Mouse (Mus musculus) erythroblast, adult 5-6 weeks (primary cell): ENCODE results near the gene Plaur. TPM values are rescaled to one million over a fixed set of nuclear protein-coding genes. Genes with fewer than 3 reads are reported as not detected.

Experiments
- ATAC-seq: replicated peaks from 2 replicates; pipeline ENCODE4 v1.8.0; 2016; ENCODE audit warnings: moderate number of reproducible peaks, mild to moderate bottlenecking, moderate TSS enrichment, inconsistent platforms; ENCODE audit not compliant: poor library complexity, low FRiP score, severe bottlenecking
- total RNA-seq, 2 experiments: library from RNA; stranded (forward) in 1 of 2; stranded (reverse) in 1 of 2; fragments of 150-400 nt in 1 of 2; fragments of 200-764, 138-1000 nt in 1 of 2; gene quantifications; 2 replicates each; pipeline versions ENCODE4 v1.2.3 to v1.2.4; 2015 to 2017; ENCODE audit warnings: low replicate concordance in 2 of 2

The Plaur gene
- total RNA-seq (2015; ENCODE audit: low replicate concordance) (28.4 and 30.9 TPM in 2 replicates), total RNA-seq (2017; ENCODE audit: low replicate concordance) (19.4 and 34.9 TPM in 2 replicates)

DNA sequence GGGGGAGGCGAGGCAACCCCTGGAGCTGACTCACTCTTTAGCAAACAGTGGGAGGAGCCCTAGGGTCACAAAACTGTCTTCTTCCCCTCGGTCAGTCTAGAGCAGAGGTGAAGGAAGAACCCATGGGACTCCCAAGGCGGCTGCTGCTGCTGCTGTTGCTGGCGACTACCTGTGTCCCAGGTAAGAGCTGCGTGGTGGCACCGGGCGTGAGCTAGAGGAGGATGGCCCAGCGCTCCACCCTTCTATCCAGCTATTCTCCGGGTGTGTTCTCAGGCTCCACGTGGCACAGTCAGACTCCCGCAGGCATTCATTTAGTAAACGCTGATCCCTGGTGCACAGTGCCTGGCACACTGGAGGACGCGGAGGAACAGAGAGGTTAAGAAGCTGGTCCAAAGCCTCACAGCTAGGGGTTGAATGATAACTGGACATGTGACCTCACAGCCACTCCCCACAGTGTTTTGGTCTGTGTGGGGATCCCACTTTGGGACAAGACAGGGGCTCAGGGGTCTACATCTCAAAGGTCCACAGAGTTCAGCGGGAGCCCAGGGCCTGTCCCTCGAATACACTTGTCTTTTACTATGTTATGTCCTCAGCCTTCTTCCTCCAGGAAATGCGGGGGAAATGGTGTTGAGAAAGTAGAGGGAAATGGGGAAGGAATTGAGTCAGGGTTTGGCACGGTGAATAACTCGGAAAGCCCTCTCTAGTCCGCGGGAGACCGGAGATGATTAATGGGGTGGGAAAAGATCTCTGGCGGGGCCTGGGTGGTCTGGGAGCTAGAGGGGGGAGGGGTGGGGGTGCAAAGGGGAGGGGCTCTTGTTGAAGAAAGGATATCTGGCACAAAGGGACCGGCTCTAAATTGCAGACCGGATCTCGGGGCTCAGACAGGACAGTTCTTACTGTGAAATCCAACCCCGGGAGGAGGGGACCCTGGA, at the start of gene Plaur:
Gene Plaur, plus strand, starts transcription at position 97 of the 932 bp plus-strand sequence.
- ATAC-seq = no peak

DNA sequence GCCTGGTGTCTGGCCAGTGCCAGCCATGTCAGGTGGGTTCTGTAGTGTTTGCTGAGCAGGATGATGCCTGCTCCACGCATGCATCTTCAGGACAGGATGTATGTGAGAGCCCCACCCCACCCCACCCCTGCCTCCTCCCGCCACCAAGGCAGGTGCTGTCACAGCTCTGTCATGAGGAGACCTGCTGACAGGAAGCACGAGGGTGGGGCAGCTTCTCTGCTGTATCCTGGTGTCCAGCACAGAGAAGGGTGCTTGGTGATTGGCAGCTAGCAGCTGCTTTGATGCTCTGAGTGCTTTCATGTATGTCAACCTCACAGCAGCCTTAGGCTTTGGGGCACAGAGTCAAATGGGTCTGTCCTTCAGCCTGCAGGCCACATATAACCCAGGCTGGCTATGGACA, 48.7 kb upstream of the Plaur start:
- ATAC-seq = no peak

DNA sequence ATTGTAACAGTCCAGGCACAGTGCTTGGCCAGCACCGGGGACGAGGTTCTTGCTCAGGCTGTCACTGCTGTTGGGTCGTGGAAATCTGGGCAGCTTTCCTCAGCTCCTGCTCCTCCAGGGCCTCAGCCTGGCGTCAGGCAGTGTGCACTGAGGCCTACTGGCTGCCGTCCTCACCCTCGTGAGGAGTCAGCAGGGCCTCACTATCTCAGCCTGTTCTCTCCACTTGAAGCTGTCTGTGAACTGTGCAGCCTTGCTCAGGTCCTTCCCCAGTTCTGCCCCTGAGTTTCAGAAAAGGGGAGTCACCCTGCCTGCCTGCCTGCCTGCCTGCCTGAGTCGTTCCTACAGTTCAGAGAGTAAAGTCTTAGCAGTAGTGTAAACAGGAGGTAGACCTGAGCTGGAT, 47.0 kb upstream of the Plaur start:
- no peak for ATAC-seq

- no peak for ATAC-seq
Measured at GRCm38 (mm10) chr7:24419579-24419978, 42.7 kb upstream of the Plaur start.

DNA sequence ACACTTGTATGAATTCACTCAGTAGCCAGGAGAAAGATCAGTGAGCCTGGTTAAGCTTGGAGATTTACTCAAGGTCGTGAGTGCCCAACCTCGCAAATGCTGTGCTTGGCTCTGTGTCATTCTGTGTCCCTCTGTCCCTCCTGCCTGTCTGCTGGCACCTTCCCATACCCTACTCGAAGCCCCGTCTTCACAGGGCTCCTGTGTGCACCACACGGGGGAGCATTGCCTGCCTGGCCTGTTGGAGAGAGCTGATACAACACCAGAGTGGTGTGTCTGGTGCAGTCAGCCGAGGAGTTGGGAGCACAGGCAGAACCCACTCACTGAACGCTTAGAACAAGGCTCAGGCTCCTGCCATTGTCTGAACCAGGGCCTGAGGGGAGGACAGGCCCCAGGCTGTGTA, 40.6 kb upstream of the Plaur start:
- no peak for ATAC-seq

DNA sequence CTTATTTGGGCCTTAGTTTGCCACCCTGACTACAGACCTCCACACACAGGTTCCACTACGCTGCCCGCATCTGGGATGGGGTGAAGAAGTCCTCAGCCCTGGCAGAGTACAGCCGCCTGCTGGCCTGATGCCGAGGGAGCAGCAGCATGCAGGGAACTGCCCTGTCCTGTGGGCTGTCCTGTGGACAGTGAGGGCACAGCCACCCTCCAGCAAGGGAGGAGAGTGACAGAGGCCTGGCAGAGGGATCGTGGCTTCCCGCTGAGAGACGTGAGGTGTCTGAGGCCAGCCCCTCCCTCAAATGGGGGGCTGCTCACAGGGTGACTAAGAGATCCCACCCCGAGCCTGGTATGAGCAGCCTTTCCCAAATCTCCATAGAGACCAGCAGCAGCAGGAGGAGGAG, 40.0 kb upstream of the Plaur start:
- no peak for ATAC-seq

- ATAC-seq = no peak
Measured at GRCm38 (mm10) chr7:24423107-24423763, 39.0 kb upstream of the Plaur start.

DNA sequence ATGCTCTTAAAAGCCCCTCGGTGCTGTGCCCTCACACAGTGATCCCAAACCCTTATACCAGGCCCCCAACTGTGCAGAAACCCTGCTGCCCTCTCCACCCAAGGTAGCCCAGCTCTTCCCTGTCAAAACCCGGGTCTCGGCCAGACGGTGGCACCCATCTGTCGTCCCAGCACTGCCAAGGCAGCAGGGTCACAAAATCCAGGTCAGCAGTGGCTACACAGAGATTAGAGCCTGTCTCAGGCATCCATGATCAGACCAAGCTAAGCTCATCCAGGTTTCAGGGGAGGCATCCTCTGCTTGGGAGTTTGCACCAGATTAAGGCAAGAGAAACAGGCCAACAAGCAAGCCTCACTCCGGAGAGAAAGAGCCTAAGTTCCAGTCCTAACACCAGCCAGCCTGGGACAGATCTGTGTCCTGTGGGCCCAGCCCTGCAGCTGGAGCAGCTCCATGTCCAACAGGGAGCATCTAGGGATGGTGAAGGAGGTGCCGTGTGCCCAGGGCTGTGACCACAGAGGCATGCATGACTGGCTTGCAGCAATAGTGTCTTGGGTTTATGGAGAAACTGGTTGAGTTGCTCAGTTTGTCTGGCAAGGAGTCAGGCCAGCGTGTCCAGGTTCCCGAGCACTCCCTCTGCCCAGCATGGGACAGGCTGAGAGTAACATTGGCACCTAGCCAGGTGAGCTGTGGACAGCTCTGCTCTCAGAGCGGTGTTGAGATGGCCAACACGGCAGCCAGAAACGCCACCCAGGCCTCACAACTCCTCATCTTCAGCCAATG, 38.1 kb upstream of the Plaur start:
- ATAC-seq = no peak

DNA sequence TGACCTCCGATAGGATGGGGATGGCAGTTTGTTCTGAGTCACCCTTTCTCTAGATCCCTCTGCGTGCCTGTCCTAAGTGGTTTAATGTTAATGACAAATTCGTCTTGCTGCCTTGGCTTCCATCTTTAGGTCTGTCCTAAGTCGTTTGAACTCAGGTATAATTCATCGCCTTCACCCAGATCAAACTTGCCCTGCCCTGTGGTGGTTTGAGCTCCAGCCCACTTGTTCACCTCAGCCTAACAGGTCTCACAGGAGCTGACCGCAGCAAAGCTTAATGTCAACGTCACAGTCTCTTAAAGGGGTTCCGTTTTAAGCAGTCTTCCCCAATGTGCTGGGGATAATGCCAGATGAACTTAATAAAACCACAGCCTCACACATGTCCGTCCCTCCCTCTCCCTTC, 36.4 kb upstream of the Plaur start:
- no peak for ATAC-seq

DNA sequence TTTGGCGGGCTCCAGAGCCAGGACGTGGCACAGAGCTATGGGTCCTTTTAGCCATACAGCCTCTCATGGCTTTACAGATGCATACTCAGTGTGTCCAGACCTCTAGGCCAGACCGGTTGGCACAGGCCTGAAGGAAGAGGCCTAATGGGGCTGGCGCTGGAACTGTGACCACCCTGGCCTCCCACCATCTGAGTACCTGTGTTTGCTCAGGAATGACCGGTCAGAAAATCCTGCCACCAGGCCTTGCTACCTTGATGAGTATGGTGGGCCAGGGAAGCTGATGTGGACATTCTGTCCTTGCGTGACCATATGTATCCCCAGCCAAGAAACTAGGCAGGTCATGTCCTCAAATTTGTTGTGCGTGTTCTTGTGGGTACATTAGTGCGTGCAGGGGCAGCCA, 35.1 kb upstream of the Plaur start:
- no peak for ATAC-seq

DNA sequence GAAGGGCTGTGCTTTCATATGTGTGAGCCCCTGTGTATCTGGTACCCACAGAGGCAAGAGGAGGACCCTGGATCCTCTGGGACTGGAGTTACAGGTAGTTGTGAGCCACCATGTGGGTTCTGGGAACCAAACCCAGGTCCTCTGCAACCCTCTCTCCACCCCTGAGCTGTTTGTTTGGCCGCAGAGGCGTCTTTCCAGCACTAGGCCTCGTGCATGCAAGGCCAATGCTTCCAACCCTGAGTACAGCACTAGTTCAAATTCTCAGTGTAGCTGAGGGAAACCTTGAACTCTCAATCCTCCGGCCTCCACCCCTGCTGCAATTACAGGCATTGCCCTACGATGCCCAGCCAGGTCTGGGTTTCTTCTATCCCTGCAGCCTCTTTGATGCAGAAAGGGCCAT, 33.6 kb upstream of the Plaur start:
- no peak for ATAC-seq

- no peak for ATAC-seq
Measured at GRCm38 (mm10) chr7:24429413-24430112, 32.7 kb upstream of the Plaur start.

GRCm38 (mm10) chr7:24430551-24431345, 31.5 kb upstream of the Plaur start:
- ATAC-seq = no peak

DNA sequence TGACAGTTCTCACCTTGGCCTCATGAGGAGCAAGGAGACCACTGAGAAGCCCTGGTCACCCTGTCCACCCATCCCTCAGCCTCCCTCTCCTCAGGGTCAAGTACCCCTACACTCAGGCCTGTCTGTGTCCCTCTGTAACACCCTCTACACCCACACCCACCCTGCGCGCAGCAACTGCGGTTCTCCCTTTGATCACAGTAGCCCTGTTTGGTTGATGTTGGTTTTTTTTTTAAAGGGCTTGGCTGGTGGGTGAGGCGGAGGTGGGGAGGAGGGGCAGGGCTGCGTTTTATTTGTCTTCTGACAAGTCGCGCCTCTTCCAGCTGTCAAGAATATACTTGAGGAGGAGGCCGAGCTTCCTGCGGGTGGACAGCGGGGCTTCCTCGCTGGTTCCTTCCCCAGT, 30.6 kb upstream of the Plaur start:
- ATAC-seq = no peak

- ATAC-seq = no peak
Measured at GRCm38 (mm10) chr7:24435305-24435704, 27.0 kb upstream of the Plaur start.

GRCm38 (mm10) chr7:24437981-24438380, 24.3 kb upstream of the Plaur start:
- no peak for ATAC-seq

DNA sequence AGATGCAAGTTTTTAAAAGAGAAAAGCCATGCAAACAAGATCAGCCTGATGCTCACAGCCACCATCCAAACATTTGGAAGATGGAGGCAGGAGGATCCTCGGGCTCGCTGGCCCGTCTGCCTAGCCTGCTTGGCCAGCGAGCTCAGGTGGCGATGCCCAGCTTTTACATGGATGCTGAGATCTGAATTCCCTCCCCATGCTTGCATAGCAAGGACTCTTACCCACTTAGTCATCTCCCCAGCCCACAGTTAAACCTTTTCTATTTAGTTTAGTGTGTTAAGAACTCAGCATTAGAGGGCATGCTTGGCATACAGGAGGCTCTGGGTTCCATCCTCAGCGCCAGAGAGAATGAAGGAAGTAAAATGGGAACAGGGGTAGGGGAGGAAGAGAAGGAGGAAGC, 23.1 kb upstream of the Plaur start:
- ATAC-seq = no peak

GRCm38 (mm10) chr7:24439891-24440290, 22.4 kb upstream of the Plaur start:
- ATAC-seq = no peak

DNA sequence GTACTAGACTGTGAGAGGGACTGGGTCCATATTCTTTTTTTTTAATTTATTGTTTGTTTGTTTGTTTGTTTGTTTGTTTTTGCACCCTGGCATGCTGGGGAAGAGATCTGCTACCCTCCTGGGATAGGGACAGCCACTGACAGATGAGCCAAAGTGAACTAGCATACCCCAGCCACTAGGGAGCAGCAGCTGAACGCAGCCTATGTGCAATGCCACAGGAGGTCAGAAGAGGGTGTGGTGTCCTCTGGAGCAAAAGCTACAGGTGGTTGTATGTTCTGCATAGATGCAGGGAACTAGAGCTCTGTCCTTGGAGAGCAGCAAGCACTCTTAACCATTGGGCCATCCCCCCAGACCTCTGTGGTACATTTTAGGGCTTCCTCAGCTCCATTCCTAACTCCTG, 20.5 kb upstream of the Plaur start:
- peak; percentile 85 for ATAC-seq
